Mouse (Mus musculus): ENCODE measurements at regions not wholly inside any gene's neighbourhood (a gene's known extent, or its start where the extent isn't known, plus 50 kb on each side); places are given as distances from the start of the nearest gene placed in this dataset.
"Not testable (repeated sequence)": the region's sequence is repeated elsewhere in the genome, so short reads cannot be mapped to it uniquely, and the experiment has no call there.

GRCm38 (mm10) chr3:114627103-114627502 lies 276.8 kb upstream of the Olfm3 start:
- no peak for DNase-seq (ENCODE audit: extremely low spot score, low read depth, low spot score)

GRCm38 (mm10) chr3:114635362-114635761 lies 268.5 kb upstream of the Olfm3 start:
- no peak for DNase-seq (ENCODE audit: extremely low spot score, low read depth, low spot score)

- no peak for DNase-seq (ENCODE audit: extremely low spot score, low read depth, low spot score)
Observed at GRCm38 (mm10) chr3:114647957-114648356, 255.9 kb upstream of the Olfm3 start.

- DNase-seq (ENCODE audit: extremely low spot score, low read depth, low spot score): no peak
Observed at GRCm38 (mm10) chr3:114697946-114698345, 205.9 kb upstream of the Olfm3 start.

GRCm38 (mm10) chr3:114725131-114725530 lies 178.7 kb upstream of the Olfm3 start:
- DNase-seq (ENCODE audit: extremely low spot score, low read depth, low spot score): no peak

- no peak for DNase-seq (ENCODE audit: extremely low spot score, low read depth, low spot score)
Observed at GRCm38 (mm10) chr3:114736426-114736825, 167.5 kb upstream of the Olfm3 start.

GRCm38 (mm10) chr3:114744206-114744605 lies 159.7 kb upstream of the Olfm3 start:
- no peak for DNase-seq (ENCODE audit: extremely low spot score, low read depth, low spot score)

GRCm38 (mm10) chr3:114745131-114745530 lies 158.7 kb upstream of the Olfm3 start:
- DNase-seq (ENCODE audit: extremely low spot score, low read depth, low spot score): no peak

GRCm38 (mm10) chr3:114757313-114757712 lies 146.6 kb upstream of the Olfm3 start:
- DNase-seq (ENCODE audit: extremely low spot score, low read depth, low spot score): no peak

- no peak for DNase-seq (ENCODE audit: extremely low spot score, low read depth, low spot score)
Observed at GRCm38 (mm10) chr3:114758592-114758991, 145.3 kb upstream of the Olfm3 start.

GRCm38 (mm10) chr3:114759290-114760002 lies 144.4 kb upstream of the Olfm3 start:
- DNase-seq (ENCODE audit: extremely low spot score, low read depth, low spot score): no peak

GRCm38 (mm10) chr3:114762373-114762772 lies 141.5 kb upstream of the Olfm3 start:
- DNase-seq (ENCODE audit: extremely low spot score, low read depth, low spot score): not testable (repeated sequence)

- DNase-seq (ENCODE audit: extremely low spot score, low read depth, low spot score): no peak
Observed at GRCm38 (mm10) chr3:114789082-114789481, 114.8 kb upstream of the Olfm3 start.

- DNase-seq (ENCODE audit: extremely low spot score, low read depth, low spot score): peak; percentile 3
Observed at GRCm38 (mm10) chr3:114790005-114790404, 113.9 kb upstream of the Olfm3 start.

GRCm38 (mm10) chr3:114833120-114833519 lies 70.8 kb upstream of the Olfm3 start:
- DNase-seq (ENCODE audit: extremely low spot score, low read depth, low spot score): no peak
